Mouse (Mus musculus) heart, postnatal 36 days (tissue): ENCODE measurements around the gene Nos1. TPM values are rescaled to one million over a fixed set of nuclear protein-coding genes. Genes with fewer than 3 reads are reported as not detected.

ENCODE experiments used
- DNase-seq, 2 experiments: peaks; one replicate each; pipeline ENCODE4 v3.0.0; 2021 to 2022
- intact Hi-C: fragments of 180-260 bp; cut with DNase I; formaldehyde crosslinking; loops from one replicate; pipeline ENCODE4 v1.15.1; 2025
- total RNA-seq, 2 experiments: library from RNA; stranded (reverse); gene quantifications; 2 replicates each; pipeline ENCODE4 v1.2.3; 2021

The Nos1 gene
- total RNA-seq, 2 experiments from 2014 or later: 0.22 to 0.50 TPM

- intact Hi-C loops: no loop called here
- DNase-seq: peak; percentile 21 to 41
Observed at GRCm38 (mm10) chr5:117989773-117990172, 208.9 kb downstream of the Nos1 start.

- intact Hi-C loops: no loop called here
- DNase-seq: no peak
Observed at GRCm38 (mm10) chr5:117990957-117991356, 210.1 kb downstream of the Nos1 start.

GRCm38 (mm10) chr5:117993550-117993949 is 212.7 kb downstream of the Nos1 start:
- DNase-seq: no peak
- intact Hi-C loops: no loop called here

- intact Hi-C loops: no loop called here
- DNase-seq: no peak
Observed at GRCm38 (mm10) chr5:117995372-117995901, 214.6 kb downstream of the Nos1 start.

- intact Hi-C loops: no loop called here
- DNase-seq: no peak
Observed at GRCm38 (mm10) chr5:117995911-117996310, 215.1 kb downstream of the Nos1 start.

- intact Hi-C loops: no loop called here
Observed at GRCm38 (mm10) chr5:117996581-117996980, 215.7 kb downstream of the Nos1 start.

GRCm38 (mm10) chr5:117997434-117997970 is 216.7 kb downstream of the Nos1 start:
- intact Hi-C loops: no loop called here
- peak; percentile 13 to 25 for DNase-seq

More at GRCm38 (mm10) chr5:117996581-117996980, 215.7 kb downstream of the Nos1 start:
- DNase-seq: no peak

GRCm38 (mm10) chr5:117999061-117999460 is 218.2 kb downstream of the Nos1 start:
- intact Hi-C loops: no loop called here
- DNase-seq: no peak

GRCm38 (mm10) chr5:117999584-117999983 is 218.8 kb downstream of the Nos1 start:
- no peak for DNase-seq
- intact Hi-C loops: no loop called here

- DNase-seq: peak; percentile 68 to 77
- intact Hi-C loops: loop anchor here (5.0 kb wide), 1 partner anchor 65 kb away; no protein-coding TSS in a partner anchor
Observed at GRCm38 (mm10) chr5:118002059-118002458, 221.2 kb downstream of the Nos1 start.

- peak; percentile 57 to 67 for DNase-seq
- intact Hi-C loops: loop anchor here (1.0 to 5.0 kb wide), 2 partner anchors 65 to 67 kb away; no protein-coding TSS in a partner anchor
Observed at GRCm38 (mm10) chr5:118004619-118005018, 223.8 kb downstream of the Nos1 start.

- intact Hi-C loops: no loop called here
- DNase-seq: no peak
Observed at GRCm38 (mm10) chr5:118005728-118006127, 224.9 kb downstream of the Nos1 start.

- intact Hi-C loops: no loop called here
- DNase-seq: no peak
Observed at GRCm38 (mm10) chr5:118008344-118008743, 227.5 kb downstream of the Nos1 start.

Other genes with a start within 250 kb of the Nos1 start
- gene Fbxo21, start 195.7 kb downstream of the Nos1 start, total RNA-seq: 10 to 100 TPM; 35.8 to 42.6 TPM
- 100 to 1,000 TPM; 218 to 224 TPM for gene Tesc, start 246.7 kb downstream of the Nos1 start, total RNA-seq